Mouse (Mus musculus) forelimb bud, embryonic 11.5 days (tissue): ENCODE results near the gene Phf7.

Source experiments
- DNase-seq: peaks from one replicate; pipeline ENCODE4 v3.0.0-alpha.2; 2012; ENCODE audit warnings: low read depth, low spot score

The Phf7 gene

DNA sequence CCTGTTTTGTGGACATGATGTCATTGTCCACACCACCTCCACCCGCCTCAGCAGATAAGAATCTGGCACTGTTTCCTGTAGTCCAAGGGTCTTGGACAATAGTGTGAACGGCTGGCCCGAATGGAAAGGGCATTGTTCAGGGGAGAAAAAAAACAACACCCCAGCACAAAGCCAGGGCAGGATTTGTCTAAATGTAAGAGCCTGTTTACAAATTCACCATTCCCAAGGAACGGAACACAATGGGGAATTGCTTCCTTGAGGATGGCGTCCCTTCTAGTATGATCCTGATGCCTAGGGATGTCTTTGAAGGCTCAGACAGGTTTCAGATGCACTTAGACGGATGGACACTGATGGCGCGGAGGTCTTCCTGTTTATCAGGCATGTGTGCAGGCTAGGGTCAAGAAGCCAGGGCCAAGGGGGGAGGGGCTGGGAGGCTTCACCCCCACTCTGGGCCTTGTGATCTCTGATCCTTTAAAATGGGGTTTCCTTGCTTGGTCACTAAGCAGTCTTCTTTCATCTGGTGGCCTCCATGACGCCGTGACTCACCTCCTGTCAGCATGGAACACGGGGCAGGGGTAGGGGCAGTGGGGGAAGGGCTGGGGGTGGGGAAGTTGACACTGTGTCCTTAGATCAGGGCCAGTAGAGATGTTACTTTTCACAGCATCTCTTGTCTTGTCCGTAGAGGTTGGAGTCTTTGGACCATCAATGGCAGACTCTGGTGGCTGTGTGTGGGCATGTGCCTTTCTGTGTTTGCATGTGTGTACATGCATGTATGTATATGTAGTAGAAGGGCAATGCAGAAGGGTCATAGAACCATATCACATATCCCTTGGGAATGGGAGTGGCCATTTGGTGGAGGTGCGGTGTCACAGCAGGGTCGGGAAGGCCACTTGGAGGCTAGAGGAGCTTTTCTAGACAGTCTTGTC lies 17.8 kb downstream of the Phf7 start:
- DNase-seq = no peak

DNA sequence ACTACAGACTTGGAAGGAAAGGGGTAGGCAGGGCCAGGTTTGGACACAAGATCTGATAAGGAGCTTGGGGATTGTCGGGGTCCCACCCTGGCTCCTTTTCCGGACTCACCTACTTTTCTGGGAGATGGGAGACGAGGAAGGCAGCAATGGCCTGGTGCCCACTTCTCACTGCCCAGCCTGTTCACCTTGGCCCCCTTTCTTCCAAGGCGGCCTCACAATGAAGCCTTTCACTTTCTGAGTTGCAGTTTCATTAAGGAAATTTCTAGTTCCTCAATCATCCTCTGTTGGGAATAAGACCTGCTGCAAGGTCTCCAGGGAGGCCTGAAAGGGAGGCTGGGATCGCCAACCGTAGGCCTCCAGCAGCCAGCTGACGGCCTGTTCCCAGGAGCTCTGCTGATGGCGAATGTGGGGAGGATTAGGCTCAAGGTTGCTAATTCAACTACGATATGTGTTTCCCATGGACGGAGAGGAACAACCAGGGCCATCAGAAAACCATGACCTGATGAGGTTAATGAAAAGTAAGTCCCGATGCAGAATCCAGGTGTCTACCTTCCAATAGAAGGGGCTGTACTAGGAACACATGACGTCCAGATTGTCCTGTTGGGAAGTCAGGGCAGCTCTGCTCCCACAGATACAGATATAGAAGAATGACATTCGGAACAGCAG lies 18.6 kb downstream of the Phf7 start:
- no peak for DNase-seq

DNA sequence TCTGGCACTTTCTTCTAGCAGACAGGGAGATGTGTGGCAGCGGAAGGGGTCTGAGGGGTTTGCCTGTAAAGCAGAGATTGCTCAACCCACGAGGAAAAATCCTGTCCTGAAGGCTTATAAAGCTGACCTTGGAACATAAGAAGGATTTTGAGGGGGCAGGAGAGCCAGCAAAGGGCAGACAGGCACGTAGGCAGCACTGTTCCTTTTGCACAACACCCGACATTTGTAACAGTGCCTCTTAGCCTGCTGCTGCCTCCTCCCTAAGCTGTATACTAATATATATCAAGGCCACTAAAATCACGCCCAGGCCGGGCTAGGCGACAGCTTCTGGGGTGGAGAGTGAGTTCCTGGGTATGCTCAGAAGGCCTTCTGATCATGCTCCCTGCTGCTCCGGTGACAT lies 20.7 kb downstream of the Phf7 start:
- DNase-seq = no peak

DNA sequence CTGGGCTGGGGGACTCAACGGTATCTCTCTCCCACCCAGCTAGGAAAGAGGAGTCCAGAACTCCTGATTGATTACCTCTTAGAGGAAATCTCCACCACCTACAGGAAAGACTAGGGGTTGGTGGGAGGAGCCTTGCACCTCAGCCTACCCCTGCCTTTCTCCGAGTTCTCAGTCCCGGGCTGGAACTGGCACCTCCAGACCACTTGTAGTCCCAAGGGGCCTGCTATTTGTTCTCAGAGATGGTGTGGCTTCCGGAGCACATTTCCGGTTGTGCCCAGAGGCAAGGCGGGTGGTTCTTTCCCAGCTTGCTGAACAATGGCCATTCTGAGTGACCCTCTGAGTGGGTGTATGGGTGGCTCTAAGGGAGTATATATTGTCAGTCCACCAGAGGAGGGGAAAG lies 22.9 kb downstream of the Phf7 start:
- DNase-seq = no peak

DNA sequence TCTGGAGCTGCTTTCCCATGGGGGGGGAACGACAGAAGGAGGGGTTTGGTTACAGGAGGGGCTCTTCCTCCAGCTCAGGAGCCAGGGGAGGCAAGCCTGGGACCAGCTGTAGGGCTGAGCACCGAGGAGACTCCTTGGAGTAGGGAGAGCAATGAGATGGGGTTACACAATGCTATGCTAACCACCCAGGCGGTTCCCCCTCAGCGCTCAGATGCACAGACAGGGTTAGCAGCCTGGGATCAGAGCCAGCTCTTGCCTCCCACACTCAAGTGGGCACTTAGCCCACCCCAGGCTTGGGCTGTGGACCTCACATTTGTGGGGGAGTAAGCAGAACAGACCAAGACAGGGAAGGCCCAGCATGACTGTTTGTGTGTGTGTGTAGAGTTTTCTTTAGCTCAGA lies 24.1 kb downstream of the Phf7 start:
- no peak for DNase-seq

DNA sequence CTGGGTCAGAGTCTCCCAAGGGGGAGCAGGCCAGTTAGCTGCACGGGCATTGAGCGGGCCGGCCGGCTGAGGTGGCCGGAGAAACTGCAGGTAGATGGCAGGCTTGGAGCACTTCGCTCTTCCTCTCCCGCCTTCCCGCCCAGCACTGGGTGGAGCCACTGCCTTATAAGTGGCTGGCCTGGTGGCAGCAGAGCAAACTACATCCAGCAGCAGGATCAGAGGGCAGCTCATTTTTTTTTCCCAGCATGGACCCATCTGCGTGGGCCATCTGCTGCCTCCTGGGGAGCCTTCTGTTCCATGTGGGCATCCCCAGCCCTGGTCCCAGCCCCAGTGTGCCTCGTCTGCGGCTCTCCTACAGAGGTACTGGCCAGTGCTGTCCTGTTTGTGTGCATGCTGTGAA lies 33.5 kb downstream of the Phf7 start, which contains the start of gene Sema3g:
Gene Sema3g, plus strand, starts transcription at position 195 of the 400 bp plus-strand sequence.
- DNase-seq = peak; percentile 54

DNA sequence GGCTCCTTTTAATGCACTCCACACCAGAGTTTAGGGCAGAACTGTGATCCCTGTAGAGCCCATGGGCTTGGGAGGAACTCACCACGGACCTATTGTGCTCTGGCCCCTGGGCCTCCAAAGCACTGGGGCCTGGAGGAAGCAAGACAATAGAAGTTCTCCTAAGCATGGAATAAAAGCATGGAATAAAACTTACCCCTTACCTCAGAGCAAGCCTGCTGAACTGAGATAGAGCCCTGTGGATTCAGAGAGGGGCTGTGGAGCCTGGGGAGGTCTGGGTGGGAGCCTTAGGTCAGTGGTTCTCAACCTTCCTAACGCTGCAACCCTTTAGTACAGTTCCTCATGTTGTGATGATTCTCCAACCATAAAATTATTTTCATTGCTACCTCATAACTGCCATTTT lies 34.3 kb downstream of the Phf7 start, which contains the start of gene Nisch:
Gene Nisch, minus strand, starts transcription at position 101 of the 400 bp plus-strand sequence.
- DNase-seq = no peak

DNA sequence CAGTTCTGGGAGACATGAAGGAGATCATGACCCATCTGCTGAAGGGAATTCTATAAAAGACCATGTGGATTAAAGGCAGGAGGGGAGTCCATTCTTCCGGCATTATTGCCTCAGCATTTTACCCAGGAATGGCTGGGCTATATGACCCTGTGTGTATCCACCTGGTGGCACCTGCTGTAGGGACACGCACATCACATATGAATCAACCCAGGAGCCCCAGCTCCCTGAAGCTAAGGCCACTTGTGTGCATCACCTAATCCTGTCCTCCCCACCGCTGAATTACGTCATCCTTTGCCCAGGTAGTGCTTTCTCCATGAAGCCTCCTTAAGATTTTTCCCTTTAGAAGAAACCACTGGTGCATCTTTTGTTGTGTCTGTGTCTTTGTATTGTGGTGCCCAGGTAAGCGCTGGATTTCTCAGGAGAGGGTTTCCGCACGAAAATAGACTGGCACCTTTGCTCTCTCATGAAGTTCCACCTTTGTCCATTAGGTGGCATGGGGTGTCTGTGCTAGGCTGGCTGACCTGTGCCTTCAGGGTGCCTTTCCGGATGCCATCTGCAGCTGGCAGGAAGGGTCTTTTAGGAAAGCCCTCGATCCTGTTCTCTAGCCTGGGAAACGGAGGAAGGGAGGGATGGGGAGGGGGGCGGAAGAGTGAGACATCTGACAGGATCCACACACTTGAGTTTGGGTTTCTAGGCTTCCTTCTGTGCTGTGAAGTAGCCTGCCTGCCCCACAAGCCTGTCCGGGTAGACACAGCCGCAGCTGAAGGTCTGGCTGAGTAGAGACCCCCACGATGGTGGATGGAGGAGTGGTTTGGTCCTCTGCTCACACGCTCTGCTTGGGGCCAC lies 35.7 kb downstream of the Phf7 start:
- DNase-seq = peak; percentile 67

DNA sequence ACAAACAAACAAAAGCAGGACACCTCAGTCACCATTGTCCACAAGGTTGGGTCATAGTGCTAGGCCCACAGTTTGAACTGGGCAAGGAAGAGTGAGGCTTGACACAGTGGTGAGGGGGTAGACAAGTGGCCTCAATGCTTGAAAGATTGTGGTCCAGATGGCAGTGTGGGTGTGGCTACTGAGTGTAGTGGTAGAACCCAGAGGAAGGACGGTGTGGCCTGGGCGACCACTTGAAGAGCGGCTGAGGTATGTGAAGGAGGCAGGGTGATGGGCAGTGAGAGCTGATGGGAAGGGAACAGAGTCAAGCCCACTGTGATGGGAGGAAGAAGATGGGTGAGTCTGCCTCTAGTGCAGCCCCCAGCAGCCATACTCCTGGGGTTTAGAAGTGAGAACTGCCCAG lies 36.4 kb downstream of the Phf7 start:
- DNase-seq = no peak

DNA sequence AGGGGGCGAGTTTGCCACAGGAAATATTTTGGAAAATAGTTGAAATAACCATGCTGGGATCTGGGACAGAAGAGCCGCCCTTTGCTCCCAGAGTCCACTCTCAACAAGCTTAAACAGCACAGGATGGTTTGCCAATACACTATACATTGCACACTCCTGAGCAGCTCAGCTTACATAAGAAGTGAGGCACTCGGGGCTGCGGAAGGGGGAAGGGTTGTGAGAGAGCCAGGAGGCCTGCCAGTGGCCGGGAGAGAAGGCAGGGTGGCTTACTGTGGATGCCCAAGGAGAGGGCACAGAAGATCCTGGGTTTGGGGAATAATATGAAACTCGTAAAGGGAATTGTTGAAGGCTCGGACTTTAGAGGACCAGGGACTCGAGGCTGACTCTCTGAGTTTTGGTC lies 37.2 kb downstream of the Phf7 start:
- DNase-seq = no peak

DNA sequence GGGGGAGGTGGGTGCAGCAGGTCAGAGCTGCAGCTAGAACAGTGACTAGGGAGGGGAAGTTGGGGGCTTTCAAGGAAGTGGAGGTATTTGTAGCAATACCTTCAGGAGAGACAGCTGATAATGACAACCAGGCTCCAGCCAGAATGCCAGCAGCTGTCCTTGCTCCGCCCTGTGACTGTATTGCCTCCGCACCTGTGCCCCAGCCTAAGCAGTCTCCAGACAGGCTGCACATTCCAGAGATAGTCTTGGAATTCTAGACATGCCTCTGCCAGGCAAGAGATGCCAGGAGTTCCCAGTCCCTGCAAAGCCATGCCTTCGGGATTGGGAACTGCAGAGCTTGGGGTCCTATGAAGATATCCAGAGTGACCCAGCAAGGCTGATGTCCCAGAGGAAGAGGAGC lies 38.6 kb downstream of the Phf7 start:
- DNase-seq = no peak

DNA sequence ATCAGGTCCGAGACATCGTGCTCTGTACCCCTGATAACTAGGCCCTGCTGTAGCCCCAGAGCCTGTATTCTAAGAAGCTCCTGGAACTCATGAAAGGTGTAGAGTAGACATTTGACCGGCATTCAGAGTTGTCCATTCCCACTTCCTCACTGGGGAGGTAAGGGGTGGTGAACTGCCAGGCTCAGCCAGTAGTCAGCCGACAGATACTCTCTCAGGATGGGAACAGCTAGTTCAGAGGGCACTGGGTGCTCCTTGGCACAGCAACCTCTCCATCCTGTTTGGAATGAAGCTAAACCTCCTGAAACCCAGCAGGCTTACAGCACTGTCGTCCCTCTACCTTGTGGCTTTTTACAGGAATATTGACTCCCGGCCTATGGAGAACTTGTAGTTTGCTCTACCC lies 39.3 kb downstream of the Phf7 start:
- DNase-seq = no peak

DNA sequence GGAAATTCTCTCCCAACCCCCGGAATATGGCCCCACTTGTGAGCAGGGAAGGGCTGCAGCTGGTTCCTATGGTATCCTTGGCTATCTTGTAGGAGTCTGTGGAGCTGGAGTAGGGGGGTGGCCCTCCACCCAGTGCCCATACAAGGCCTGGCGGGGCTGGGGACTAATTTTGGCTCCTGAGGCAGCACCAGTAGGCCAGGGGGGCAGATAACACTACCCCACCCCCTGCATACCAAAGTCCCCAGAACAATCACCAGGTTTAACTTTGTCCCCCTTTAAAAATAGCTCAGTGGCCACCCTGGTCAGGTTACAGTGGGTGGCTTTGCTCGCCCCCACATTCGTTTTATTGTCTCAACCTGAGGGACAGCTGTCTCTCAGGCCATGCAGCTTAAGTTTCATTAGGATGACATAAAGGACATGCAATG lies 42.0 kb downstream of the Phf7 start:
- DNase-seq = no peak

DNA sequence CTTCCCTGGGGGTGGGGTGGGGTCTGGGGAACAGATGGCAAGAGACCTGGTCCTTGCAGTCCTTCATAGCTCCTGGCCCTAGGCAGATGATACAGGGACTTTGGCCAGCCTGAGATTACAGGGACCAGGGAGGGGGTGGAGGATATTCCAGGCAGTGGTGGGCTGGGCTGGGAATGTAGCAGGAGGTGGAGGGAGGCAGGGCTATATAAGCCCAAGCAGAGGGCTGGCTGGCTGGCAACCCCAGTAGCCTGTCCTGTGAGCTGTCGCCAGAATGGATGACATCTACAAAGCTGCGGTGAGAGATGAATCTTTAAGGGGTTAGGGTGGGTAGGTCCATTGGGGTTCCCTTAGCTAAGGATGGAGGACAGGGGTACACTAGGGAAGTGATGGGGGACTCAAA lies 43.0 kb downstream of the Phf7 start, which contains the start of gene Tnnc1:
Gene Tnnc1, plus strand, starts transcription at position 229 of the 400 bp plus-strand sequence.
- no peak for DNase-seq

DNA sequence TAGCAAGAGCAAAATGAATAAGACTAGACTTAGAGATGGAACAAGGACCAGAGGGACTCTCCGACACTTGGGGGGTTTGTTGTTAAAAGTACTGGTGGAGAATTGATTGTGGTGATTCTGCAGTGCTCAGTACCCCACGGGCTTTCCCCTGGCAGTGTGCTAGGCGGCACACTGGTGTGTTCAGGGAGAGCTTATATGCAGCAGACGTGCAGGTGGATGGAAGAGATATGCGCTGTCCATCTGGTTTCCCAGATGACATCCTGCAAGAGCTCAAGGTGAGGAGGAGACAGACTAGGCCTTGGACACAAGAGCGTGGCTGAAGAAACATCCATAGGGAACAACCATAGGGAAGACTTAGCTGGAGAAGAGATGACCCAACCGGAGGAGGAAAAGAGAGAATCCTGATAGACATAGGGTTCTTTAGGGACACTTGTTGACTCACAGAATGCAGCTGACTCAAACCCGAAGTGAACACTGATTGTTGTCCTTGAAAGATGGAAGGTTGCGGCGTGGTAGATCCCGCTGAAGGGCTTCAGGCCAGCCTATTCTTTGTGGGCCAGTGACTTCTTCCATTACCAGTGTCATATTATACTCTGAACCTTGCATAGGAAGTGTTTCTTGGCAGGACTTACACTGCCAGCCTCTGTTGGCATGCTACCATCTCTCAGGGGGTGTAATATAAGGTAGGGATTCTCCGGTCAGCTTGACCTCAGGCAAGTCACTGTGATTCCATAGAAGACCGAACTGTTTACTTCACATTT lies 43.9 kb downstream of the Phf7 start:
- no peak for DNase-seq

DNA sequence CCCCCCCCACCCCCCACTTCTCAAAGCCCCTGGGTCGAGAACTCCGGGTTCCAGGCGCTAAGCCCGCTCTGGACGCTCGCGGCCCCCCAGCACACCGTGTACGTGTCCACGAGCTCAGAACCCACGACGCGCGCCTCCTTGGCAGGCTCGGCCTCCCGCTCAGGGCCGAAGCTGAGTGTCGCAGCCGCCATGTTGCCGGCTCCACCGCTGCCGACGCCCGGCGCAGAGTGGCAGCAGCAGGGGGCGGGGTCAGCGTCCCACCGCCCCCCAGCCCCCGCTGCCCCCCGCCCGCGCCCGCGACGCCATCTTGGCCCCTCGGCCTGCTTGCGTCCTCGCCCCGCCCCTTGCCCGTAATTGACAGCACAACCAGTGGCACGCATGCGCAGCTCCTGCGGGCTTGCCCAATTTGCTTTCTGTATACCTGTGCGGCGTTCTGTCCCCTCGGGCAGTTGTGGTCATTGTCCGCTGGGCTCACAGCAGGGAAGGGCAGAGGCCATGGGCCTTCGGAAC lies 44.6 kb downstream of the Phf7 start:
- DNase-seq = peak; percentile 89

DNA sequence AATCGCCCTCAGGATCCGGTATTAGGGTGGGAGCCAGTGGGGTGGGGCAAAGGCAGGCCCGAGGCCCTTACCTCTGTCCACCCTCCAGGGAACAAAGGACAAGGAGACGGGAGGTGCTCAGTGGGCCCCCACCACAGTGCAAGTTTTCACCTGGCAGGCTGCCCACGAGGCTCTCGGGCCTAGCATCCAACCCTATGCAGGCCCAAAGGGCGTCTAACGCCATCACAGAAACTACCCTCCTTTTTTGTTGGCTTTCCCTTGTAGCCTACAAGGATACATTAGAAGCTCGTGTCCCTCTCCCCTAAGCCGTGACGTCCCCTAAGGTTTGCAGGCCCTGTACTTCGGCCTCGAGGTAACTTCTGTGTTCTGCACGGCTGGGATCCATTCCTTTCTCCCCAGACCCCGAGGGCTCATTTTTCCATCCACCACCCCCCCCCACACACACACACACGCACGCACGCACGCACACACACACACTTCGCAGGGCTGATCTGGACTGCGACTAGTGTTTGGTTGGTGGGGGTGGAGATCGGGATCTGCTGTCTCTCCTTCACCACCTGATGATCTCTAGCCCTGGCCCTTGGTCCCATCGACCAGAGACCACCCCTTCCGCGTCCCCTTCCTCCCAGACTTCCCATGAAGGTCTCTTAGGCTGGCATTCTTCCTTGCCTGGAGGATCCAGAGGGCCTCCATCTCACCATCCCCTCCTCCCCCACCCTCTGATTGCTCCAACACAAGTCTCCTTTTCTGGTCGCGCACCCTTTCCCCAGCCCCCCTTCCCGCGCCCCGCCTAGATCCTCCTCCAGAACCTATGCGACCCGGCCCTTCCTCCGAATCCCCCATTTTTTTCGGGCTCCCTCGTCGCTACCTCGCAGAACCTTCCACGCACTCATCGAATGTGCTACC lies 45.3 kb downstream of the Phf7 start:
- DNase-seq = peak; percentile 46

DNA sequence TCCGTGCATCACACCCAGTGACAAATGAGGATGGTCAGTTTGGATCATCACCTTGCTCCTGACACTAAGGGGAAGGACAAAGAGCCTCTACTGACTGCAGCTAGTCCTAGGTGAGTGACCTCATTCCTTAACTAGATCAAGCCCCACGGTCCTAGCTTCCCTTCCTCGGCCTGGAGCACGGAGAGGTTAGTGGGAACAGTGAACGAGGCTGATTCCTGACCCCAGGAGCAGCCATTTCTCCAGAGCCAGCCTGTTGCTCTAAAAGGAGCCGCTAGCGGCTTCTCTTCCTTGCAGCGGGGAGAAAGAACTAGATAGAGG lies 45.9 kb downstream of the Phf7 start:
- no peak for DNase-seq

DNA sequence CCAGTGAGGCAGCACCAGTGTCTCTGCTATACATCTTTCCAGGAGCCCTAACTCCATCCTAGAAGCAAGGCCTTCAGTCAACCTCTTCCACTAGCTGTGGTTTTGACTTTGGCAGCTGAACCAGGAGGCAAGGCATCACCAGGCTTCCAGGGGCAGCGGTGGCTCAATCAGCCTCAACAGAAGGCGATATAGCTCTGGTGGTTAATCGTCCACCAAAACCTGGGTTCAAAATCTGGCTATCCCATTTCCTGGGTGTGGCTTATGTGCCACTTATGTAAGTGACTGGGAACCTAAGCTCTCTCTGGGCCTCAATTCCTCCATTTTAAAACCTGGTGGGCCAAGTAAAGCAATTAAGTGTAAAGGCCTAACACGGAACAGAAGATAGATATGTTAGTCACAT lies 46.3 kb downstream of the Phf7 start:
- no peak for DNase-seq

DNA sequence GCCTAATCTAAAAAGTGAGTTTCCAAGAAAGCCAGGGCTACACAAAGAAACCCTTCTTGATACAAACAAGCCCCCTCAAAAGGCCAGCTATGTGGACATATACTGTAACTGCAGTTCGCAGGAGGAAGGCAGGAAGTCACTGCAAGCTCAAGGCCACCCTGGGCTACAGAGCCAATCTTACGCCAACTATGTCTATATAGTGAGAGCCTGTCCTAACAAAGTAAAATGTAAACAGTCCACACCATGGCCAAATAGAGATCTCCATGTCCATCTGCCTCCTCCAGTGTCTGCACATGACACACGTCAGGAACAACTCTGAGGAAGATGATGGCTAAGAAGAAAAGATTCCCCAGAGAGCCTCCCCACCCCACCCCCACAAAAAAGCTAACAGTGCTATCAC lies 51.1 kb downstream of the Phf7 start:
- no peak for DNase-seq
